Mouse (Mus musculus): ENCODE results near the gene Rbm47.
"Not testable (repeated sequence)": the region's sequence is repeated elsewhere in the genome, so short reads cannot be mapped to it uniquely, and the experiment has no call there.

Gene Rbm47

DNA sequence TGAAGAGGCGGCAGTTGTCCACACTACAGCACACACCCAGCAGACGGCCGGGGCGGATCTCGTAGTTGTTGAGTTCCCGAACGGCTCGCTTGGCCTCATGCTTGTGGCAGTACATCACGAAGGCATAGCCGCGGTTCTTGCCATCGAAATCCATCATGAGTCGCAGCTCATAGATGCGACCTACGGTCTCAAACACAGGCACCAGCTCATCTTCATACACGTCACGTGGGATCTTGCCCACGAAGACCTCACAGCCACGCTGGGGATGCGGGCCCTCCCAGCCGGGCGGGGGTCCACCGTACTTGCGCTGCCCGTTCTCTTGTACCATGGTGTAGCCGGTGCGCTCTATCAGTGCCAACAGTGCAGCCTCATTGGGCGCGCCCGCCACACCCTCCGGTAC lies 146.1 kb downstream of the Rbm47 start:
- DNase-seq (ENCODE audit: low spot score in 2 of 2), result no peak

GRCm38 (mm10) chr5:66015449-66015961 lies 157.4 kb downstream of the Rbm47 start:
- no peak for DNase-seq (ENCODE audit: low spot score in 2 of 2)

DNA sequence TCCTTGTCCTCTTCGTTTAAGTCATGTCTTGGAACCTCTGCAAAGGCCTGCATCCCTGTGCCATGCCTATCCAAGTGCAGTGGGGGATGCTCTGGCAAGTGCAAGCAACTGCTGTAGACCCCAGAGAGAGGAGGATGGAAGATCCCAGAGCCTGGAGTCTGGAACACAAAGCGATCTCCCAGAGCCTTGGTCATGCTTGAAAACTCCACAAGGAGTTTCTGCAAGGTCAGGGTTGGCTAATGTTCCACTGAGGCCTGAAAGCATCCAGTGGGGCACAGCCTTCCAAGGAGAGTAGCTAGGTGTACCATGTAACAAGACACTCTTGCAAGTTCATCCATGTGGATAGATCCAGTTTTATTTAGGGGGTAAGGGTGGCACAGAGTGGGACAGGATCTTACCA lies 158.5 kb downstream of the Rbm47 start:
- no peak for DNase-seq (ENCODE audit: low spot score in 2 of 2)

DNA sequence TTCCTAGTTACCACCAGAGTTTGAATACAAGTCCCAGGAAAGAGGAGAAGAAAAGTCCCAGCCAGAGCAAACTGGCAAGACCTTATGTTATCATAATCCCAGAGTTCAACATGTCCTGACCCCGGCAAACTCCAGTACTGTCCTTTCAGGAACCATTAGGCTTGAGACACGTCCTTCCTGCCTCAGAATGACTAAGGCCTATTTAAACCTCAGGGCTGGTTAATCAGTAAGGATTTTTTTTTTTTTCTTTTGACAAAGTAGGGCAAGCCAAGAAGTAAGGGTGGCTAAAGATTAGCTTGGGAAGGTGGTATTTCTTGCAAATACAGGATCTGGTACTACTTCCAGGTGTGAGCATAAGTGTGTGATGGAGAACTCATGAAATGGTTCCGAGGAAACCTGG lies 158.9 kb downstream of the Rbm47 start:
- no peak for DNase-seq (ENCODE audit: low spot score in 2 of 2)

- DNase-seq (ENCODE audit: low spot score in 2 of 2), result no peak
Observed at GRCm38 (mm10) chr5:66008245-66008967, 164.5 kb downstream of the Rbm47 start.

DNA sequence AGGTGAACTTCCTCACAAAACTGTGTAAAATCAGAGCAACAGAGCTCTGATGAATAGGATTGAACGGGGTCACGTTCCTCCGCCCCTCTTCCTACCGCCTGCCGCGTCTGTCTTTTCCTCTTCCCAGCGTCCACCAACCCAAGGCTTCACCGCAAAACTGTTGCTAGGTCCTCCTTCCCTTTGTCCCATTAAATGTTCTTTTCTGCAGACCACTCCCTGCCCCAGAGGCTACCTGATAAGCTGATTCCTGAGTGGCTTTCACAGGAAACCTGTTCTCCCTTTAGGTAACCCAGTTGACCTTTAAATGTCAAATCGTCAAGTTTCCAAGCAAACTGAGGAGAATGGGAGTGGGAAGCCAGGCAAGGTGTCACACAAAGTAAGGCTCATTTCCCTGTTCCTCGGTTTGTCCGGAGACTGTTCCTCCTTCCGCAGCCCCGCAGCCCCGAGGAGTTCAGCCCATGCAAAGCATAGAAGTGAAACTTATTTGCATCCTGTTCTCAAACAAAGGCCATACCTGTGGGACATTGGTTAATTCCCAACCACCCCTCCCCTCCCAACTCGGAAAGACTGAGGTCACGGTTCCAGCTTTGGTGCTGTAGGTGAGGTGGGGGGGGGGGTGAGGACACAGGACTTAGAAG lies 167.8 kb downstream of the Rbm47 start:
- no peak for DNase-seq (ENCODE audit: low spot score in 2 of 2)

DNA sequence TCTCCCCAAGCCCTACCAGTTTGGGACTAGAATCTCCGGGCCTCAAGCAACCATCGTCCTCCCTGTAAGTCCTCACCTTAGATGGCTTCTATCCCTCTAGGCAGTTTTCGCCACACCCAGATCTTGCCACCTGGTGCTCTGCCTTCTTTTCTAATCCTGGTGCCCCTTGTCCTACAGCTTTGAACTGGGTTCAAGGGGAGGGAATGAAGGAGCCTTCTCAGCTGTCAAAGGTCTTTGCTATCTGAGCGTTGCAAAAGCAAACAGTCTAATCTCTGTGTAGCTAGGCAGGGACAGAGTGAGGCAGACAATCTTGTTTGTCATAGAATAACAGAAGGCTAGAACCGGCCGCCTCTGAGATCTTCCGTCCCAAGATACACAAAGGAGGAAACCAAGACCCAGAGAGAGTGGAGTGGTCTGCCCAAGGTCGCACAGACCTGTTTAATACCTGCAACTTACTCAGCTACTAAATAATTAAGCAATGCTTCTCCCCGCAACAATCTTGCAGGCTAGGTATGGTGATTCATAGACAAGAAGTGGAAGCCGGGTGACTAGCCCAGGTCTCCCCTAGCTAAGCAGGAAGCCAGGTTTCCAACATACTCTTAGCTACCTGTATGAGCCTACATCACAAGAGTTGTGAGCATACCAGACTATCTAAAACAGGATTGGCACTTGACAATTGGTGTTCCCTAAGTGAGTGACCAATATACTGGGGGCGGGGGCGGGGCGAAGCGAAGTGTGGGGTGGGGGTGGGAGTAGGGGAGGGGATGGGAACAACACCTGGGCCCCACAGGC lies 168.6 kb downstream of the Rbm47 start, which contains the start of gene 9130230L23Rik:
Gene 9130230L23Rik, minus strand, starts transcription at position 152 of the 792 bp plus-strand sequence.
- DNase-seq (ENCODE audit: low spot score in 2 of 2), result no peak

GRCm38 (mm10) chr5:66001232-66001631 lies 171.7 kb downstream of the Rbm47 start:
- DNase-seq (ENCODE audit: low spot score in 2 of 2), result no peak

DNA sequence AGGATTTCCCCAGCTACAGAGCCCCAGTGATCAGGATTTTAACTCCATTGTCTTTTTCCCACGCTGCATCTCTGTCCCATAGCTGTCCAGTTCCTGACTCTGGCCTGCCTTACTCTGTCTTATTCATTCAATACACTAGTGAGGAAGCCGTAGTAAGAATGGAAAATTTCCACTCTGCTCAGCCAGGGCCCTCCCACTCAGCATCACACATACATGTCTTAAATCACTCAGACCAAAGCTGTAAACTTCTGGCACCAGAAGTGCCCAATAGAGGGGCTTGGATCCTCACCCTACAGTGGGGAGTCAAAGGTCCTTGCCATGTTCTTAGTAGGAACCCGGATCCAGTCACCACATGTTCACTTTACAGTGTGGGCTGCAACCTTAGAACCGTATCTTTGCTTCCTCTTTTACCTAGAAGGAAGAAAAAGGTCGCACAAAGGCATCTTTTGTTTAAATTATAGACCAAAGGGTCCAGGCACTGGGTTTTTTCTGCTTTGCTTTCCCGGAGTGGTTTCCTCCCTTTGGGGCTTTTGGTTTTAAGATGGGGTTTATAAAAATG lies 172.3 kb downstream of the Rbm47 start:
- no peak for DNase-seq (ENCODE audit: low spot score in 2 of 2)

- DNase-seq (ENCODE audit: low spot score in 2 of 2), result no peak
Observed at GRCm38 (mm10) chr5:66000074-66000473, 172.8 kb downstream of the Rbm47 start.

DNA sequence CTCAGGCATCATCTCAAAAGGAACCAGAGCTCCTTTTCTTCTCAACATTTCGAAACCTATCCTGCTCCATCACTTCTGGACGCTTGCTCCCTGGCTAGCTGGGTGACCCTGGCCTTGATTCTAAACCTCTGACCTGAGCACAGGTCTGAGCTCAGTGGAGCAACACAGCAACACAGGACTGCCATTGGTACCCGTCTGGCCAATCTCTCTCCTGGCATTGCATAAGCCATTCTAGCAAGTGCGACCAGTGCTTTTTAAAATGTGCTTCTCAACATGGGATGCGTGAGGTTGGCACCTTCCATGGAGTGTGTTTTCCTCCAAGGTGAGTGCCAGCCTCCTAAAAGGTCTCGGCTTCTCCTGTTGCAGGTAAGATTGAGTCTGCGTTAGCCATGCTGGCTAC lies 173.8 kb downstream of the Rbm47 start:
- no peak for DNase-seq (ENCODE audit: low spot score in 2 of 2)

- DNase-seq (ENCODE audit: low spot score in 2 of 2), result no peak
Observed at GRCm38 (mm10) chr5:65997813-65998212, 175.1 kb downstream of the Rbm47 start.

DNA sequence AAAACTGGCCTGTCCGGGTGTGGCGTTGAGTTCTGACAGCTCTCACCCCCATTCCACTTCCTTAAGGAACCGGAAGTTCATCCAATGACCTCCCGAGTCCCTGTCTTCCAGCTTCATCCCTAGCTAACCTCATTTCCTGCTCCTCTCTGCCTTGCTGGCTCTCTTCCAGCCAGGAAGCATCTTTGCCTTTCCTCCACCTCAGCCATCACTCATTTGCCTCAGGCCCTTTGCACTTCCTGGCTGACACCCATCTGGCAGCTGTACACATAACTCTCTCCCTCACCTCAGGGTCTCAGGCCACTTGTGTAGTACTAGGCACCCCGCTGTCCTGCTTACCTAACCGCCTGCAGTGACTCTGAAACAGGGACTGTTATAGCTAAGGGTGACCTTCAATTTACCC lies 178.3 kb downstream of the Rbm47 start:
- DNase-seq (ENCODE audit: low spot score in 2 of 2), result no peak

- no peak for DNase-seq (ENCODE audit: low spot score in 2 of 2)
Observed at GRCm38 (mm10) chr5:65991191-65991590, 181.7 kb downstream of the Rbm47 start.

DNA sequence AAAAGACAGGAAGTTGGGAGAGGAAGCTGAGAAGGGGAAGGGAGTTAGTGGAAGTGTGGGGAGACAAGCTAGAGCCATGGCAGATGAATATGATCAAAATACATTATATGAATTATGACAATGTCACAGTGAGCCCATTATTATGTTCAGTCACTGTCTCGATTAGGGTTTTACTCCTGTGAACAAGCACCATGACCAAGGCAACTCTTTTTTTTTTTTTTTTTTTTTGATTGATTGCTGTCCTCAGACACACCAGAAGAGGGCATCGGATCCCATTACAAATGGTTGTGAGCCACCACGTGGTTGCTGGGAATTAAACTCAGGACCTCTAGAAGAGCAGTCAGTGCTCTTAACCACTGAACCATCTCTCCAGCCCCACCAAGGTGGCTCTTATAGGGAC lies 185.9 kb downstream of the Rbm47 start:
- DNase-seq (ENCODE audit: low spot score in 2 of 2), result not testable (repeated sequence)

GRCm38 (mm10) chr5:65986426-65986825 lies 186.5 kb downstream of the Rbm47 start:
- no peak for DNase-seq (ENCODE audit: low spot score in 2 of 2)

DNA sequence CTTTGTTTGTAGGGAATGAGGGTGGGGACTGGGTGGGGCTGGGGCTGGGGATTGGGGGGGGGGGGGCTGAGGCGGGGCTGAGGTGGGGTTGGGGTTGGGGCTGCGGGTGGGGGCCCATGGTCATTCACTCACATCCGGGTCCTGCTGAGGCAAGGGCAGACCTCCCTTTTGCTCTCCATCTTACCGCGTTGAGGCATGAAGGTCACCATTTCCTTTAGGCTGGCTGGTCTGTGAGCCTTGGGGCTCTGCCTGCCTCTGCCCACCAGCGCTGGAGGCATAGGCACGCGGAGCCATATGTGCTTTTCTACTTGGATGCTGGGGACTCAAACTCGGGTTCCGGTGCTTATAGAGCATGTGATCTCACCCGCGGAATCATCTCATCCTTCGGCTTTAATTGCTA lies 197.2 kb downstream of the Rbm47 start:
- DNase-seq (ENCODE audit: low spot score in 2 of 2), result no peak

GRCm38 (mm10) chr5:65973189-65973588 lies 199.7 kb downstream of the Rbm47 start:
- DNase-seq (ENCODE audit: low spot score in 2 of 2), result no peak

- DNase-seq (ENCODE audit: low spot score in 2 of 2), result no peak
Observed at GRCm38 (mm10) chr5:65968004-65968403, 204.9 kb downstream of the Rbm47 start.

DNA sequence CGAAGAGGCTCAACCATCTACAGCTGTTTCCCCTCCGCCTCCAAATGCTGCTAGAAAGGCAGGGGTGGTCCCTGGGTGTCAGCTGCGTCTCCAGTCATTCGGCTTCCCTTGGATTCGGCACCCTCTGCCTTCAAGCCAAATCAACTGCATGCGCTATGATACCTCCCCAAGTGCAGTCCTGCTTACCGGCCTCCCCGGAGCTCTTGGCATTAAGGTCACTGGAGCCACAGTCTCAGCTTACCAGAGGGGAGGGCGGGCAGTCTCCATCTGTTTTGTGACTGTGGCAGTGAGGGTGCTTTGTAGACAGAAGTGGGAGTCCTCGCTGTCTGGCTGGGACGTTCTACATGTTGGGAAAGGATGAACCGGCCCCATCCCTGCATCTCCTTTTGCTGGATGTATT lies 205.8 kb downstream of the Rbm47 start:
- DNase-seq (ENCODE audit: low spot score in 2 of 2), result no peak

Data from frontal cortex, postnatal 36 days (tissue).